Mouse (Mus musculus) limb, embryonic 11.5 days (tissue): ENCODE measurements around the gene Macrod1. TPM values are rescaled to one million over a fixed set of nuclear protein-coding genes. Genes with fewer than 3 reads are reported as not detected.
A peak's percentile ranks its signal among the peaks of the same experiment; 100 is the strongest.

ENCODE experiments used
- ATAC-seq: fragments of 200-750 bp; cut with Nextera tagmentation; 2 replicates; pipeline ENCODE4 v1.8.0; 2017; ENCODE audit warnings: low read depth; ENCODE audit not compliant: insufficient number of reproducible peaks, low FRiP score, low TSS enrichment
- DNase-seq: peaks from one replicate; pipeline ENCODE4 v3.0.0-alpha.2; 2015; ENCODE audit warnings: low spot score
- H3K27ac ChIP-seq: fragments of 300-500 bp; sonication (generic); replicated peaks from 2 replicates; pipeline ENCODE4 v1.5.1; 2014; ENCODE audit warnings: low read depth, mild to moderate bottlenecking, low read length
- H3K27me3 ChIP-seq: fragments of 300-500 bp; sonication (generic); 2 replicates; pipeline ENCODE4 v1.6.1; 2014; ENCODE audit warnings: mild to moderate bottlenecking, low read length, mixed read lengths; ENCODE audit not compliant: control insufficient read depth, insufficient read depth
- H3K36me3 ChIP-seq: fragments of 300-500 bp; sonication (generic); 2 replicates; pipeline ENCODE4 v1.6.1; 2014; ENCODE audit warnings: mild to moderate bottlenecking, low read length, moderate library complexity, mixed read lengths; ENCODE audit not compliant: control insufficient read depth, insufficient read depth
- H3K4me1 ChIP-seq: fragments of 300-500 bp; sonication (generic); 2 replicates; pipeline ENCODE4 v1.6.1; 2014; ENCODE audit warnings: low read length, mixed read lengths; ENCODE audit not compliant: control insufficient read depth, insufficient read depth
- H3K4me2 ChIP-seq: fragments of 300-500 bp; sonication (generic); 2 replicates; pipeline ENCODE4 v1.6.1; 2014; ENCODE audit warnings: low read depth, mild to moderate bottlenecking, moderate library complexity; ENCODE audit not compliant: severe bottlenecking
- H3K4me3 ChIP-seq: fragments of 300-500 bp; sonication (generic); 2 replicates; pipeline ENCODE4 v1.5.1; 2014; ENCODE audit warnings: low read depth, low read length
- H3K9ac ChIP-seq: fragments of 300-500 bp; sonication (generic); 2 replicates; pipeline ENCODE4 v1.6.1; 2014; ENCODE audit warnings: mild to moderate bottlenecking, low read length
- H3K9me3 ChIP-seq: fragments of 300-500 bp; sonication (generic); 2 replicates; pipeline ENCODE4 v1.6.1; 2016; ENCODE audit warnings: low read length; ENCODE audit not compliant: control insufficient read depth
- WGBS: fragments of 180-500 bp; shearing (Covaris S2); extraction: QIAGEN DNeasy Blood & Tissue Kit; methylation state at CpG from one replicate; pipeline ENCODE4 v1.1.7; 2014; 5-methylcytosine and 5-hydroxymethylcytosine counted together
- polyA plus RNA-seq: library from polyadenylated mRNA; unstranded; fragments of >200 nt; fragmentation: Nextera tagmentation; extraction: Ambion mirVana; gene quantifications from 2 replicates; pipeline ENCODE4 v1.2.1, GENCODE M21; 2014

Gene Macrod1
- 4.1 and 5.8 TPM in 2 replicates for polyA plus RNA-seq

DNA sequence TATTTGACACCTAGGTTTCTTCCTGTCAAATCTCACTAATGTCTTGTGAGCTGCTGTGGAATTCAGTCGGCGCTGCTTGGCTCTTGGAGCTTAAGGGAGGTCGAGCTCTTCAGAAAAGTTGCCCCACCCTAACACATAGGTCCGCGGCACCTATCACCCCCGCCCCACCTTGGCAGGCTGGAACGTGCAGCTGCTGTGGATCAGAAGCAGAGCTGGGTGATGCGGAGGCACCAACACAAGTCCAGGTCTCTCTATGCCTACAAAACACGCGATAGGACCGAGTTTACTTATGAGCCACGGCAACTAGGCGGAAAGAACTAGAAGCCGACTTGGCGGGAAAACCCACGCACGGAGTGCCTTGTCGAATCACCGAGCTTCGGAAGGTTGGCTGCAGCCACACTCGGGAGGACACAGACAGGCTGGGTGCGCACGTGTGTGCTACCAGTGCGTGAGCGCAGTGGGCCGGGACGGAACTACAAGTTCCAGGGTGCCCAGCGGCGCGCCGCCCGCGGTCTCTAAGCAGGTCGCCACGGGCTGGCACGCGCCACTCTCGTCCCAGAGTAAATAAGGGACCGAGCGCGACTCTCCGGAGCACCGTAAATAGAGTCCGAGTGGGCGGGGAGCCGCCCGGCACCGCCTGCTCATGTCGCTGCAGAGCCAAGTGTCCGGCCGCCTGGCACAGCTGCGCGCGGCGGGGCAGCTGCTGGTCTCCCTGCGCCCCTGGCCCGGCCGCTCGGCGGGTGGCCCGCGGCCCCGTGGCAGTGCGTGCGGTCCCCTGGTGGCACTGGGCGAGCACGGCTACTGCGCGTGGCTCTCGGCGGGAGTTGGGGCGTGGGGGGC lies at the start of gene Macrod1:
Gene Macrod1 (plus strand): TSS at position 563 of the 840 bp plus-strand sequence.
- no peaks in the 10 kb centered on the region for H3K36me3 ChIP-seq
- DNase-seq (peak; percentile 79), ATAC-seq (peak; percentile 73)
- peaks cover 4% of the 10 kb centered on the region; the same call in 1 of the 2 replicates for H3K27me3 ChIP-seq
- H3K9ac ChIP-seq: peak within 1 kb of the TSS; percentile 50
- H3K4me1 ChIP-seq: peaks cover 16% of the 10 kb centered on the region; the same call in 1 of the 2 replicates
- no peaks in the 10 kb centered on the region for H3K9me3 ChIP-seq
- peak within 1 kb of the TSS; percentile 68 for H3K4me3 ChIP-seq
- 1% methylated on average over 67 of the region's 72 CpGs for WGBS
- peak within 1 kb of the TSS; percentile 100 for H3K4me2 ChIP-seq
- H3K27ac ChIP-seq: 0 out of 2 replicates have a peak within 1 kb of the TSS, but pooled peaks have one; percentile 4

DNA sequence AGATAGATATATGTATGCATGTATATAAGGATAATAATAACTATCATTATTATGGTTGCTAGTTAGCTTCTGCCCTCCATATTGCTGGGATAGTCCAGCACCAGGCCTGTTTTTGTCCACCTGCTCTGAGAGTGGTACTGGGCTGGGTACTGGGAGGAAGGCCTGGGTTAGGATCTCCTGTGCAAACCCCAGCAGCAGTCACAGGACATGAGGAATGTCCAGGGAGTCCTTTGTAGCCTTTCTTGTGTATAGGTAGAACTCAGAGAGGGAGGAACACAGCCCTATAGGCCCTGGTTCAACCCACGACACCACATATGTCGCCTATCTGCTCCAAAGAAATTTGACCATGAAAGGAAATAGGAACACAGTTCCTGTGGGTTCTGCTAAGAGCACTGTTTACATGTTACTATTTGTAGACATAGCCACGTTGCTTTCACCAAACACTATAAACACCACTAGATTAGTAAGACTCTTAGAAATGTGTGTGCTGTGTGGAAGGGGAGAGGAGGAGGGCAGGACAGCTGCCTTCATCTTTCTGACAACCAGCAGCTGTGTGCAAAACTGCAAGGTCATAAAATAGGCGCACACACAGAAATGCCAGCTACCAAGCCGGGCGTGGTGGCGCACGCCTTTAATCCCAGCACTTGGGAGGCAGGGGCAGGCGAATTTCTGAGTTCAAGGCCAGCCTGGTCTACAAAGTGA lies 49.6 kb upstream of the Macrod1 start:
- 88% methylated on average over 8 of the region's 9 CpGs for WGBS
- H3K4me3 ChIP-seq: no peak overlapping the region

DNA sequence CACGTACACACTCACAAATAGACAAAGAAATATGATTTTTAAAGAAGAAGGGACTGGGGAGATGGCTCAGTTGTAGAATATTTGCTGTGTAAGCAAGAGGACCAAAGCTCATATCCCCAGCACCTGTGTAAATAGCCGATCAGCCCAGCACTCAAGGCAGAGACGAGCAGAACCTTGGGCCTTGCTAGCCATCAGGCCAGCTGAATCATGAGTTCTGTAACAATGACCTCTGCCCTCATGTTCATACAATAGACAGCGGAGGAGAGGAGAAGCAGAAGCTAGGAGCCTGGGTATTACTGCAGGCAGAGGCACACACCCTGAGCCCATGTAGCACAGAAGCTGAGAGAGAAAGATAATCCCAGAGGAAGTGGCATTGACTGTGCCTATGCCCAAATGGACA lies 44.2 kb upstream of the Macrod1 start:
- Histone ChIP-seq H3K27me3 (no peaks in the 10 kb centered on the region), H3K36me3 (peaks cover 4% of the 10 kb centered on the region), H3K9me3 (no peaks in the 10 kb centered on the region), H3K9ac (no peak overlapping the region), H3K27ac (no peak overlapping the region), H3K4me1 (no peaks in the 10 kb centered on the region), H3K4me3 (no peak overlapping the region), H3K4me2 (no peak overlapping the region)
- 83% methylated on average over 4 of the region's 4 CpGs for WGBS
- DNase-seq (no peak), ATAC-seq (no peak)

More for the DNA sequence above, 49.6 kb upstream of the Macrod1 start:
- no peaks in the 10 kb centered on the region for H3K36me3 ChIP-seq
- H3K4me2 ChIP-seq: no peak overlapping the region
- no peak overlapping the region for H3K27ac ChIP-seq
- H3K4me1 ChIP-seq: no peaks in the 10 kb centered on the region
- H3K27me3 ChIP-seq: no peaks in the 10 kb centered on the region
- H3K9me3 ChIP-seq: no peaks in the 10 kb centered on the region
- ATAC-seq (no peak), DNase-seq (no peak)
- no peak overlapping the region for H3K9ac ChIP-seq

DNA sequence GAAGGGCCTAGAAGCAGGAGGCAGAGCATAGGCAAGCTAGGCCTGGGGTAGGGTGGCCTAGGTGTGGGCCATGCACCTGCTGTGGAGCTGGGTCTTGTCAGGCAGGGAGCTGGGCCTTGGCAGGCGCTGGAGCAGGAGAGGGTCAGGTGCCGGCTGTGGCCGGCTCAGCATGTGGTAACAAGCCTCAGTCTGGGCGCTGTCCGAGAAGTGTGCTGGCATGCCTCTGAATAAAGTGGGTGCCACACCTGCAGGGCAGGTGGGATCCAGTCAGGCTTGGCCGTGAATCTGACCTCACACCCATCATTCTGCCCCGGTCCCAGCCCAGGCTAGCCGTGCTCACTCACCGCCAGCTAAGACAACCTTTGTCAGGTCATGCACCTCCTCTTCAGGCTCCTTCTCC lies 42.6 kb upstream of the Macrod1 start:
- Histone ChIP-seq H3K27ac (no peak overlapping the region), H3K36me3 (peaks cover 4% of the 10 kb centered on the region), H3K4me2 (no peak overlapping the region), H3K9me3 (no peaks in the 10 kb centered on the region), H3K4me1 (no peaks in the 10 kb centered on the region), H3K27me3 (no peaks in the 10 kb centered on the region), H3K4me3 (no peak overlapping the region), H3K9ac (no peak overlapping the region)
- DNase-seq (no peak), ATAC-seq (no peak)
- WGBS: 84% methylated on average over 9 of the region's 9 CpGs

DNA sequence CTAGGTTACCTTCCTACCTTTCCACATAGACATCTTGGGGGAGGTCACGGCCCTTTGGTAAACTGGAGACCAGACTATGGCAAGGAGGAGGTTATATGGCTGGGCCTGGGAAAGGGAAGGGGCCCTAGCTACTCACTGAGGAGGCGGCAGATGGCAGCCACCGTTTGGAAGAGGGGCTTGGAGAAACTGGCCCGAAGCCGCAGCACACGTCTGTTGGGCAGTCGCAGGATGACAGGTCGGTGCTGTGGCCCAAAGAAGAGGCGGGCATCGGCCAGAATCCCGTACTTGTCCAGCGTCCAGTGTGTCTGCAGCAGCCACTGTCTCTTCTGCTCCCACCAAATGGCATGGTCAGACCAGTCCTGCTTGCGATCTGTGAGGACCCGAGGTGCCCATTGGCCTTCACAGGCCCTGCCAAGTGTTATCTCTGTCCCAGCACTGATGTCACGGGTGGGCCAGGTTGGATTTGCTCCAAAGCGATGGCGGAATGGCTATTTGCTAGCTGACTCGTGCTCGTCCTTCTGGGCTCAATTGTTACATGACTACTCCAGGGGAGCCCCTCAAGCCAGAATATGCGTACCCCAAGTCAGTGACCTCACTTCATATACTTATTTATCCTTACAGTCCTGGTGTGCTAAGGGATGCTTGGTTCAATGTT lies 42.0 kb upstream of the Macrod1 start:
- no peaks in the 10 kb centered on the region for H3K9me3 ChIP-seq
- no peak overlapping the region for H3K4me2 ChIP-seq
- H3K9ac ChIP-seq: no peak overlapping the region
- H3K27ac ChIP-seq: no peak overlapping the region
- 91% methylated on average over 20 of the region's 20 CpGs for WGBS
- DNase-seq (no peak), ATAC-seq (no peak)
- no peak overlapping the region for H3K4me3 ChIP-seq
- no peaks in the 10 kb centered on the region for H3K27me3 ChIP-seq
- no peaks in the 10 kb centered on the region for H3K4me1 ChIP-seq
- H3K36me3 ChIP-seq: peaks cover 4% of the 10 kb centered on the region

DNA sequence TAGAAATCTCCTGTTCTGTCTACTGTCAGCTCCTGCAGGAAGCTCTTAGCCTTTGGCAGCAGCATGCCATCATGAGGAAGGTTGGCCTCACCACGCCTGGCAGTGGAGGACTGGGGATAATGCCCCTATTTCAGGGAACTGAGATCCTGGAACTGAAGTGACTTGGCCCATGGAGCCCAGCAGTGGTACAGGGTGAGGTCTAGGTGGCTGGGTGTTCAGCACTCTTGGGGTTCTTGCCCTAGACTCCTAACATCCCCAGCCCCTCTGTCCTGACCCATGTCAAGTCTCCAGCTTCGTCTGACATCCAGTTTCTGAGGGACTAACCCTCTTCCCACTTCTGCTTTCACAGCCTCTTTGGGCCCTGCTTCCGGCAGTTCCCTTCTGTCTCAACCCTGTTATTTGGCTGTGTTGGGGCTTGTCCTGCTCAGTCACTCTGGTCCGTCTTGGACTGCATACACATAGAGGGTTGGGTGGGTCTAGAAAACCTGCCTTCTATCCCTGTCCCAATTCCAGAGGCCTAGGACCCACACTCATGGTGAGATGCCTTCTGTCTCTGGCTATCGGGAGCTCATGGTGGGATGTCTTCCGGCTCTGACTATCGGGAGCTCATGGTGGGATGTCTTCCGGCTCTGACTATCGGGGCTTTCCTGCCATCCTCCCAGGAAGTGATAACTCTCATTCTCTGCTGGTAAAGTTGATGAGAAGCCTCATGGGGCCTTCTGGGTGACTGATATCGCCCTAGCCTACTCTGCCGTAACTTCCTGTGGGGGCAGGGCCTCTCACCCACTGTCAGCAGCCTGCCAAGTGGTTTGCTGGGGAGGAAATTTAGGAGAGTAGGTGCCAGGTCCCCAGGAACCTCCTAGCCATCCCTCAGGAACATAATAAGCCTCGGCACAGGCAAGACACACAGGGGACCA lies 38.8 kb upstream of the Macrod1 start:
- peaks cover 28% of the 10 kb centered on the region for H3K36me3 ChIP-seq
- H3K9ac ChIP-seq: no peak overlapping the region
- no peak overlapping the region for H3K4me2 ChIP-seq
- no peaks in the 10 kb centered on the region for H3K4me1 ChIP-seq
- ATAC-seq (no peak), DNase-seq (no peak)
- 78% methylated on average over 12 of the region's 12 CpGs for WGBS
- H3K27me3 ChIP-seq: no peaks in the 10 kb centered on the region
- no peak overlapping the region for H3K27ac ChIP-seq
- H3K4me3 ChIP-seq: no peak overlapping the region
- H3K9me3 ChIP-seq: no peaks in the 10 kb centered on the region

DNA sequence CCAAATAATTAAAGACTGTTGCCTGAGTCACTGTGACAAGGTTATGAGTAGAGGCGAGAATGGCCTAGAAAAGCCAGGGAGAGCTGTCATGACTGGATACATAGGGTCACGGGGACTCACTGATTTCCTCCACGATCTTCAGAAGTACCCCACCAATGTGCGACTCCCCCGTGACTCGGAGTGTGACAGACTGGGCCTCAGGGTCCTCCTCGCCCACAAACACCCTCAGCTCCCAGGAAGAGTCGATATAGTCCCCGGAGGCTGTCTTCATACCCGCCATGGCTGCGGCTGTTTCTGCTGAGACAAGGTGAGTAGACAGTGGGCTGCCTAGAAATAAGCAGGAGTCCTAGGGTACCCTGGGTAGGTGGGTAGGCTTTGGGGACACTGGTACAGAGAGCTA lies 38.1 kb upstream of the Macrod1 start:
- Histone ChIP-seq H3K27me3 (no peaks in the 10 kb centered on the region), H3K4me1 (no peaks in the 10 kb centered on the region), H3K9me3 (no peaks in the 10 kb centered on the region), H3K36me3 (peaks cover 32% of the 10 kb centered on the region), H3K4me2 (no peak overlapping the region), H3K27ac (no peak overlapping the region), H3K4me3 (no peak overlapping the region), H3K9ac (no peak overlapping the region)
- WGBS: 89% methylated on average over 11 of the region's 11 CpGs
- DNase-seq: no peak
- ATAC-seq: no peak
